ENCODE assay signal across 21 mouse cellular contexts in genomic region chr4:141787046-141787445, GRCm38 (mm10). TPM values are rescaled to one million over a fixed set of nuclear protein-coding genes. Genes with fewer than 3 reads are reported as not detected.
DNase-seq lines count a peak whose midpoint lies in the region; ATAC-seq and TF ChIP-seq lines count a peak whose summit lies in the region.
"Had no signal": no experiment of that assay in that cellular context is flagged by ENCODE, and none has a peak within 500 bp of the region (broad histone marks: within the 10 kb centered on the region; RNA-seq: fewer than 3 reads in every experiment).

No protein-coding gene starts in this region.

- no peak for ATAC-seq in lung, embryonic 16.5 days (ENCODE audit: low read depth)
- no peak for ATAC-seq in stomach, postnatal 0 days (ENCODE audit: low FRiP score, low TSS enrichment)
- ATAC-seq in forebrain, embryonic 15.5 days (replicated peaks): no peak
- ATAC-seq: hindbrain, postnatal 0 days had no signal

- peak; percentile 43 for TF ChIP-seq EP300 in stomach, postnatal 0 days (optimal IDR thresholded peaks at IDR 0.05)

- peaks cover 20% of the 10 kb centered on the region for H3K36me3 ChIP-seq in lung, embryonic 16.5 days (ENCODE audit: control insufficient read depth, insufficient read depth, low read length)
- H3K36me3 ChIP-seq in stomach, postnatal 0 days (ENCODE audit: control insufficient read depth, insufficient read depth, low read length): peaks cover 11% of the 10 kb centered on the region
- H3K36me3 ChIP-seq in forebrain, embryonic 15.5 days: peaks cover 32% of the 10 kb centered on the region

- H3K9ac ChIP-seq in lung, embryonic 16.5 days (ENCODE audit: low read length): no peak overlapping the region
- H3K9ac ChIP-seq in stomach, postnatal 0 days (ENCODE audit: low read length): no peak overlapping the region
- H3K9ac ChIP-seq in forebrain, embryonic 15.5 days (replicated peaks): no peak overlapping the region
- H3K9ac ChIP-seq: neural tube, embryonic 12.5 days had no signal

- H3K27me3 ChIP-seq in lung, embryonic 16.5 days (ENCODE audit: control insufficient read depth, insufficient read depth, low read depth, low read length): no peaks in the 10 kb centered on the region
- no peaks in the 10 kb centered on the region for H3K27me3 ChIP-seq in stomach, postnatal 0 days (ENCODE audit: control insufficient read depth, insufficient read depth, low read length)
- no peaks in the 10 kb centered on the region for H3K27me3 ChIP-seq in forebrain, embryonic 15.5 days
- H3K27me3 ChIP-seq: neural tube, embryonic 12.5 days had no signal

- H3K27ac ChIP-seq in gastrocnemius, adult 2 months: peak overlapping the region; percentile 40
- peak overlapping the region; percentile 53 for H3K27ac ChIP-seq in lung, embryonic 16.5 days (ENCODE audit: low read length)
- H3K27ac ChIP-seq in stomach, postnatal 0 days (replicated peaks): no peak overlapping the region; the same call in 1 of the 2 replicates
- H3K27ac ChIP-seq in forebrain, embryonic 15.5 days (replicated peaks): no peak overlapping the region
- H3K27ac ChIP-seq: heart, embryonic 10.5 days; hindbrain, postnatal 0 days; neural tube, embryonic 12.5 days had no signal

- 45% methylated on average over 6 of the region's 6 CpGs for WGBS in lung, embryonic 16.5 days
- WGBS in stomach, postnatal 0 days: 58% methylated on average over 6 of the region's 6 CpGs
- WGBS in forebrain, embryonic 15.5 days: 73% methylated on average over 6 of the region's 6 CpGs

- no peak for DNase-seq in gastrocnemius, adult 2 months
- no peak for DNase-seq in gastrocnemius, postnatal 4 days (ENCODE audit: low spot score in 2 of 2)
- no peak for DNase-seq in lung, postnatal 14 days
- peak; percentile 90 for DNase-seq in kidney, adult 9 months
- DNase-seq in stomach, postnatal 0 days (ENCODE audit: low spot score): no peak
- no peak for DNase-seq in adrenal gland, postnatal 10 days
- DNase-seq: cerebellum, adult 18-20 months; gastrocnemius, postnatal 10 days; heart, postnatal 14 days; left cerebral cortex, postnatal 4 days; right cerebral cortex, postnatal 4 days had no signal

- H3K4me1 ChIP-seq in lung, embryonic 16.5 days (replicated peaks; ENCODE audit: control insufficient read depth, insufficient read depth, low read length): peaks cover 11% of the 10 kb centered on the region
- 0 out of 2 replicates have a peak, but pooled peaks cover 4% of the 10 kb centered on the region for H3K4me1 ChIP-seq in stomach, postnatal 0 days (replicated peaks; ENCODE audit: control insufficient read depth, insufficient read depth)
- H3K4me1 ChIP-seq in forebrain, embryonic 15.5 days: peaks cover 13% of the 10 kb centered on the region

- intact Hi-C loops in gastrocnemius, adult 2 months (cut with DNase I): loop anchor here (5.0 kb wide), 1 partner anchor 125 kb away; the partner anchor contains the start of gene Plekhm2

- H3K4me2 ChIP-seq in lung, embryonic 16.5 days (ENCODE audit: low read depth, low read length): no peak overlapping the region
- H3K4me2 ChIP-seq in stomach, postnatal 0 days (replicated peaks; ENCODE audit: low read depth): no peak overlapping the region
- H3K4me2 ChIP-seq in forebrain, embryonic 15.5 days (replicated peaks): no peak overlapping the region
- H3K4me2 ChIP-seq: neural tube, embryonic 12.5 days had no signal

- no peak for TF ChIP-seq CTCF in gastrocnemius, adult 2 months (IDR thresholded peaks at IDR 0.05)
- no peak for TF ChIP-seq CTCF in stomach, postnatal 0 days (IDR thresholded peaks at IDR 0.05; ENCODE audit: low read depth)

- H3K9me3 ChIP-seq in lung, embryonic 16.5 days (ENCODE audit: control insufficient read depth, low read length): no peaks in the 10 kb centered on the region
- H3K9me3 ChIP-seq in stomach, postnatal 0 days (ENCODE audit: control insufficient read depth, low read length): no peaks in the 10 kb centered on the region
- no peaks in the 10 kb centered on the region for H3K9me3 ChIP-seq in forebrain, embryonic 15.5 days
- H3K9me3 ChIP-seq: heart, embryonic 10.5 days; neural tube, embryonic 12.5 days had no signal

- no peak overlapping the region for H3K4me3 ChIP-seq in gastrocnemius, adult 2 months
- H3K4me3 ChIP-seq in lung, embryonic 16.5 days (ENCODE audit: low read length): no peak overlapping the region
- H3K4me3 ChIP-seq in stomach, postnatal 0 days (ENCODE audit: low read depth, low read length): no peak overlapping the region
- H3K4me3 ChIP-seq in forebrain, embryonic 15.5 days: no peak overlapping the region
- H3K4me3 ChIP-seq: heart, embryonic 10.5 days; neural tube, embryonic 12.5 days had no signal

RNA-seq across cellular contexts. Expression of gene Dnajc16, which starts 3.7 kb away (rescaled TPM):
- 10 to 100 TPM; 12.6 to 12.9 TPM for total RNA-seq in gastrocnemius, adult 2 months (2021)
- total RNA-seq in gastrocnemius, postnatal 4 days (2021): 10 to 100 TPM; 10.5 to 10.9 TPM
- 4.3 and 4.7 TPM in 2 replicates for polyA plus RNA-seq in lung, embryonic 16.5 days (2015; fragmentation: Nextera tagmentation; extraction: Ambion mirVana)
- polyA plus RNA-seq in stomach, postnatal 0 days (2015; fragmentation: Nextera tagmentation; extraction: Ambion mirVana): 2.9 and 3.1 TPM in 2 replicates
- total RNA-seq in adrenal gland, postnatal 10 days (2021): 10 to 100 TPM; 16.1 to 16.8 TPM
- polyA plus RNA-seq in forebrain, embryonic 15.5 days (2015; fragmentation: Nextera tagmentation; extraction: Ambion mirVana): 5.2 and 5.3 TPM in 2 replicates

RNA-seq across cellular contexts. Expression of gene Casp9, which starts 6.4 kb away (rescaled TPM):
- 1 to 10 TPM; 2.2 to 2.5 TPM for total RNA-seq in gastrocnemius, adult 2 months (2021)
- total RNA-seq in gastrocnemius, postnatal 4 days (2021): 10 to 100 TPM in 1 of 2 experiments, 1 to 10 TPM in 1; 9.3 to 10.8 TPM
- 23.9 and 24.6 TPM in 2 replicates for polyA plus RNA-seq in lung, embryonic 16.5 days (2015; fragmentation: Nextera tagmentation; extraction: Ambion mirVana)
- 9.8 and 10.8 TPM in 2 replicates for polyA plus RNA-seq in stomach, postnatal 0 days (2015; fragmentation: Nextera tagmentation; extraction: Ambion mirVana)
- total RNA-seq in adrenal gland, postnatal 10 days (2021): 10 to 100 TPM; 14.4 to 22.5 TPM
- polyA plus RNA-seq in forebrain, embryonic 15.5 days (2015; fragmentation: Nextera tagmentation; extraction: Ambion mirVana): 14.9 and 18.2 TPM in 2 replicates

RNA-seq across cellular contexts. Expression of gene Cela2a, which starts 38.9 kb away (rescaled TPM):
- not detected for total RNA-seq in gastrocnemius, adult 2 months (2021)
- not detected for total RNA-seq in gastrocnemius, postnatal 4 days (2021)
- not detected in 2 replicates for polyA plus RNA-seq in lung, embryonic 16.5 days (2015; fragmentation: Nextera tagmentation; extraction: Ambion mirVana)
- 18.1 and 22.4 TPM in 2 replicates for polyA plus RNA-seq in stomach, postnatal 0 days (2015; fragmentation: Nextera tagmentation; extraction: Ambion mirVana)
- not detected for total RNA-seq in adrenal gland, postnatal 10 days (2021)
- not detected in 2 replicates for polyA plus RNA-seq in forebrain, embryonic 15.5 days (2015; fragmentation: Nextera tagmentation; extraction: Ambion mirVana)
- total RNA-seq: common myeloid progenitor, adult 5-6 weeks; gastrocnemius, postnatal 10 days; heart, postnatal 14 days; hindbrain, postnatal 0 days; left cerebral cortex, postnatal 4 days; megakaryocyte-erythroid progenitor cell, adult 5-6 weeks; midbrain, postnatal 0 days had no signal
- polyA plus RNA-seq: heart, embryonic 10.5 days; midbrain, postnatal 0 days; neural tube, embryonic 12.5 days had no signal

RNA-seq across cellular contexts. Expression of gene Agmat, which starts 40.6 kb away (rescaled TPM):
- not detected for total RNA-seq in gastrocnemius, adult 2 months (2021)
- total RNA-seq in gastrocnemius, postnatal 4 days (2021): 1 to 10 TPM in 1 of 2 experiments, under 1 TPM in 1; 0.64 to 1.5 TPM
- 0.21 and 1.4 TPM in 2 replicates for polyA plus RNA-seq in lung, embryonic 16.5 days (2015; fragmentation: Nextera tagmentation; extraction: Ambion mirVana)
- polyA plus RNA-seq in stomach, postnatal 0 days (2015; fragmentation: Nextera tagmentation; extraction: Ambion mirVana): 0.13 and 0.34 TPM in 2 replicates
- total RNA-seq in adrenal gland, postnatal 10 days (2021): 10 to 100 TPM; 15.6 to 34.4 TPM
- polyA plus RNA-seq in forebrain, embryonic 15.5 days (2015; fragmentation: Nextera tagmentation; extraction: Ambion mirVana): not detected in 2 replicates
- total RNA-seq: common myeloid progenitor, adult 5-6 weeks; hindbrain, postnatal 0 days; left cerebral cortex, postnatal 4 days; midbrain, postnatal 0 days had no signal
- polyA plus RNA-seq: midbrain, postnatal 0 days; neural tube, embryonic 12.5 days had no signal

RNA-seq across cellular contexts. Expression of gene Ctrc, which starts 59.1 kb away (rescaled TPM):
- total RNA-seq in gastrocnemius, adult 2 months (2021): not detected
- total RNA-seq in gastrocnemius, postnatal 4 days (2021): not detected
- polyA plus RNA-seq in lung, embryonic 16.5 days (2015; fragmentation: Nextera tagmentation; extraction: Ambion mirVana): not detected in 2 replicates
- not detected in 2 replicates for polyA plus RNA-seq in stomach, postnatal 0 days (2015; fragmentation: Nextera tagmentation; extraction: Ambion mirVana)
- not detected for total RNA-seq in adrenal gland, postnatal 10 days (2021)
- polyA plus RNA-seq in forebrain, embryonic 15.5 days (2015; fragmentation: Nextera tagmentation; extraction: Ambion mirVana): not detected in 2 replicates
- total RNA-seq: common myeloid progenitor, adult 5-6 weeks; gastrocnemius, postnatal 10 days; heart, postnatal 14 days; hindbrain, postnatal 0 days; left cerebral cortex, postnatal 4 days; megakaryocyte-erythroid progenitor cell, adult 5-6 weeks; midbrain, postnatal 0 days had no signal
- polyA plus RNA-seq: brain, embryonic 14.5 days; heart, embryonic 10.5 days; hindbrain, postnatal 0 days; liver, embryonic 16.5 days; midbrain, postnatal 0 days; neural tube, embryonic 12.5 days had no signal

Comparison
In these comparisons a context has a peak if more than half of its experiments do, and no peak if none do; other contexts are left out.
1. H3K27ac ChIP-seq: peak in gastrocnemius, adult 2 months (single experiment) and lung, embryonic 16.5 days (single experiment); none in stomach, postnatal 0 days (single experiment) and forebrain, embryonic 15.5 days (single experiment).